Mouse (Mus musculus): ENCODE data around the gene Garnl3.

DNA sequence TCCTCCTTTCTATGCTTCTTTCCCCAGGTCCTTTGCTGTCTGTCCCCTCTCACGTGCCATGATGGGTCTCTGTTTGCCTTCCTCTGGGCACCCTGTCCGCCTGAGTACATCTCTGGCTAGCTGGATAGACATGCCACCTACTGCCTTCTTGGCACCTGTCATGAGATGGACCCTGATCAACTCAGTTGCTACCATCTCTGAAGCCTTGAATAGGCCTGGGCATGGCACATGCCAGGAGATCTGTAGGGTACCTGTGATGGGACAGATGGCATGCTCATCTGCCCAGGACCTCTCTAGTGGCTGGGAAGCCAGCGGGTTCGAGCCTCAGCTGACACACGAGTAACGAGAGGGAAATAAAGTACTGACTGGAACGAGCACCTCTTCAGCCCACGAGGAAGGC lies 157.2 kb downstream of the Garnl3 start:
- TF ChIP-seq CTCF (IDR thresholded peaks at IDR 0.05; ENCODE audit: low read depth) (no peak), EP300 (IDR thresholded peaks at IDR 0.05; ENCODE audit: low read depth) (no peak)

All from liver, postnatal 0 days (tissue).